Mouse (Mus musculus): ENCODE measurements at regions not wholly inside any gene's neighbourhood (a gene's known extent, or its start where the extent isn't known, plus 50 kb on each side); places are given as distances from the start of the nearest gene placed in this dataset.

DNA sequence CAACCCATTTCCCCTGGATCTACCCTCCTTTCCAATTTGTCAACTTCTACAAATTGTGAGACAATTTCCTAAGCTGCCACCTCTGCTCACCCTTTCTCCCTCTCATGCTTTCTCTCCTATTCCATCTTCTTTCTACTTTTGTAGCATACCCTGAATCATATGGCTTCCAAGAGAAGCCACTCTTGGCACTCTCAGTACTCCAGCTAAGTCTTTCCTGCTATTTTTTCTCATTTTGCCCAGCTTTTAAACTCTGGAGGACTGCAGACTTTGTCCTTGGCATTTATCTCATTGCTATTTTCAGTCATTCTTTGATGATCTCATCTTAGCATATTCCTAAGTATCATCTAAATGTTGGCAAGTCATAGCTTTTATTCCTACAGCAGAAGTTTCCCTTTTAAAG is 270.6 kb upstream of the Fut9 start:
- no peak for TF ChIP-seq CTCF (IDR thresholded peaks at IDR 0.05; ENCODE audit: borderline replicate concordance, extremely low read depth, insufficient read depth, insufficient read length)
- no peak for TF ChIP-seq POLR2A (IDR thresholded peaks at IDR 0.05; ENCODE audit: borderline replicate concordance, extremely low read depth, insufficient read depth, insufficient read length, poor library complexity, severe bottlenecking)
